Mouse (Mus musculus): ENCODE results near the gene Ablim1. TPM values are rescaled to one million over a fixed set of nuclear protein-coding genes. Genes with fewer than 3 reads are reported as not detected.

Ablim1 gene
- polyA plus RNA-seq, 1 experiment from 2014 or later, result 37.9 TPM

- Histone ChIP-seq H3K9me3 (no peaks in the 10 kb centered on the region), H3K4me1 (replicated peaks) (no peaks in the 10 kb centered on the region; the same call in 1 of the 2 replicates), H3K4me2 (no peak overlapping the region), H3K27me3 (no peaks in the 10 kb centered on the region), H3K36me3 (no peaks in the 10 kb centered on the region), H3K27ac (no peak overlapping the region), H3K4me3 (no peak overlapping the region), H3K9ac (no peak overlapping the region)
- no peak for ATAC-seq (ENCODE audit: low FRiP score)
- 75% methylated on average over 5 of the region's 5 CpGs for WGBS
Measured at GRCm38 (mm10) chr19:57092958-57093697, 221.6 kb downstream of the Ablim1 start.

DNA sequence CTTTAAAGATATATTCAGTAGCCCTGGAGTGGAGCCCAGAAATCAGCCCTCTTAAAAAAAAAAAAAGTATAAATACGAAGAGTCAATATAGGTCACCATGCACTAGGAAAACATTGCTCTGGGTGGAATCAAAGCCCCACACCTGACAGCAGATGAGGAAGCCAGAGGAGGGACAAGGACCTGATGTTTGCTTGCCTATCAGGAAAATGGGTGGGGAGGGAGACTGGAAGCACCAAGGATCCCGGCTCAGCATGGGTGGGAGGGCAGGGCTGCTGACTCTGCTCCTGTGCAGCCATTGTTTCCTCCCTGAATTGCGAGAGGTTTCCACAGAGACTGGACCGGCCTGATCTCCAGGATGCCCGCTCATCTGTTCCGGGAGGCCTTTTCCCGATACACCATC, 223.4 kb downstream of the Ablim1 start:
- no peaks in the 10 kb centered on the region; the same call in 1 of the 2 replicates for H3K4me1 ChIP-seq (replicated peaks)
- no peak overlapping the region for H3K4me2 ChIP-seq
- H3K27ac ChIP-seq, result no peak overlapping the region
- 69% methylated on average over 7 of the region's 7 CpGs for WGBS
- ATAC-seq (ENCODE audit: low FRiP score), result no peak
- H3K9ac ChIP-seq, result no peak overlapping the region
- H3K4me3 ChIP-seq, result no peak overlapping the region
- H3K27me3 ChIP-seq, result no peaks in the 10 kb centered on the region
- H3K9me3 ChIP-seq, result no peaks in the 10 kb centered on the region
- H3K36me3 ChIP-seq, result peaks cover under 1% of the 10 kb centered on the region

DNA sequence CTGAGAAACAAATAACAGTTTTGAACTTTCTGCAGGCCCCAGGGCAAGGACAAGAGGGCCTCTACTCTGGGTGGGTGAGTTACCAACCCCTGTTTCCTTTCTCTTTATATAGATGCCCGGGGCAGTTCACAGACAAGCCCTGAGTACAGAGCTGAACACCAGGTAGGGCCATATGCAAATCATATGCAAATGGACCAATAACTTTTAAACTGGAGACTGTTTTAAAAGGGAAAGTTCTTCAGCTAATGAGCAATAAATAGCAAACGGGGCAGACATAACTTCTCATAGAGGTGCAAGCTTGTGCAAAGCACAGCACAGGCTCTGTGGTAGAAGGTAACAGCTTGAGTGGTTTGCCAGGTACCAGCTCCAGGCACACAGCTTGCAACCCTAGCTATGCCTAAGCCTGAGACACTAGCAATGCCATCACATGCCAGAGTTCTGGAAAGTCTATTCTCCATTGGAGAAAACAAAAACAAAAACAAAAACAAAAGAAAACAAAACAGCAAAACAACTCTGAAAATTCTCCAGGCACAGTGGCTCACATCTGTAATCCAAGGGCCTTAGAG, 225.8 kb downstream of the Ablim1 start:
- no peak overlapping the region for H3K9ac ChIP-seq
- ATAC-seq (ENCODE audit: low FRiP score), result no peak
- H3K36me3 ChIP-seq, result peaks cover 5% of the 10 kb centered on the region
- H3K4me2 ChIP-seq, result no peak overlapping the region
- no peaks in the 10 kb centered on the region; the same call in 1 of the 2 replicates for H3K4me1 ChIP-seq (replicated peaks)
- no peak overlapping the region for H3K27ac ChIP-seq
- WGBS, result 83% methylated on average over 2 of the region's 2 CpGs
- peaks cover 3% of the 10 kb centered on the region; the same call in 1 of the 2 replicates for H3K9me3 ChIP-seq
- H3K27me3 ChIP-seq, result no peaks in the 10 kb centered on the region
- H3K4me3 ChIP-seq, result no peak overlapping the region

GRCm38 (mm10) chr19:57084520-57085166, 230.1 kb downstream of the Ablim1 start:
- no peaks in the 10 kb centered on the region for H3K27me3 ChIP-seq
- H3K9me3 ChIP-seq, result peaks cover 3% of the 10 kb centered on the region; the same call in 1 of the 2 replicates
- ATAC-seq (ENCODE audit: low FRiP score), result no peak
- H3K36me3 ChIP-seq, result peaks cover 5% of the 10 kb centered on the region
- H3K4me3 ChIP-seq, result no peak overlapping the region
- no peak overlapping the region for H3K4me2 ChIP-seq
- WGBS, result 92% methylated on average over 5 of the region's 5 CpGs
- no peak overlapping the region for H3K9ac ChIP-seq
- peaks cover 10% of the 10 kb centered on the region for H3K4me1 ChIP-seq (replicated peaks)
- H3K27ac ChIP-seq, result no peak overlapping the region

DNA sequence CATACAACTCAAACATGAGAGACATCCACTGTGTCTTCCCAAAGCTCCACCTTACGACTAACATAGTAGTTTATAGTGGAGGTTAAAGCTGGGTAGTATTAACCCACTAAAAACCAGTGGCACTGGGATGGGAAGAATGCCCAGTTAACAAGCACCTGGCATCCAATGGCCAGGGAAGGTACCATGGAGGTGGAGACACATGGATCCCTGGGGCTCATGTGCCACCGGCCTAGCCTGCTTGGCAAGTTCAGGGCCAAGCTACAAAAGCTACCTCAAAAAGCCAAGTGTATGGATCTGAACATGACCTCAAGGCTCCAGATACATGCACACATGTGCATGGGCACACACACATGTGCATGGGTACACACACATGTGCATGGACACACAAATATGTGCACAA, 230.8 kb downstream of the Ablim1 start:
- 100% methylated on average over 2 of the region's 2 CpGs for WGBS
- peaks cover 5% of the 10 kb centered on the region for H3K36me3 ChIP-seq
- no peak overlapping the region for H3K4me2 ChIP-seq
- no peak for ATAC-seq (ENCODE audit: low FRiP score)
- peaks cover 3% of the 10 kb centered on the region; the same call in 1 of the 2 replicates for H3K9me3 ChIP-seq
- H3K4me3 ChIP-seq, result no peak overlapping the region
- H3K27ac ChIP-seq, result no peak overlapping the region
- H3K27me3 ChIP-seq, result no peaks in the 10 kb centered on the region
- peaks cover 16% of the 10 kb centered on the region for H3K4me1 ChIP-seq (replicated peaks)
- H3K9ac ChIP-seq, result no peak overlapping the region

DNA sequence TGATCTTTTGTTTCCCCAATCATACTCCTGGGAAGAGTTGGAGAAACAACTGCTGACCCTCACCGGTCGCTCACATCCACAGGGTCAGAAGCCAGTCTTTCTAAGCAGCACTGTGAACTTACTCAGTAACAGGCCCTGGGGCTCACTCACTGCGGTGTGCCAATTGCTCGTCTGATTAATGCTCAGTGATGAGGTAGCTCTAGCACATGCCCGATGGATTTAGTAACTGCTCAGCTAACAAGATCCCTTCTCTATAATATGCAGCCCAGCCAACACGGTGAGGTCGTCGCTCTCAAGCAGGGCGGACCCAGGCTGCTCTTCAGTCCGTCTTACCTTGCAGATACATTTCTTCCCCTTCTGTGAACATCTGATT, 231.6 kb downstream of the Ablim1 start:
- H3K4me3 ChIP-seq, result no peak overlapping the region
- WGBS, result 76% methylated on average over 10 of the region's 10 CpGs
- no peak for ATAC-seq (ENCODE audit: low FRiP score)
- no peak overlapping the region for H3K4me2 ChIP-seq
- H3K9me3 ChIP-seq, result peaks cover 3% of the 10 kb centered on the region; the same call in 1 of the 2 replicates
- peaks cover 23% of the 10 kb centered on the region for H3K4me1 ChIP-seq (replicated peaks)
- H3K27me3 ChIP-seq, result no peaks in the 10 kb centered on the region
- peaks cover 5% of the 10 kb centered on the region for H3K36me3 ChIP-seq
- H3K27ac ChIP-seq, result no peak overlapping the region
- H3K9ac ChIP-seq, result no peak overlapping the region

DNA sequence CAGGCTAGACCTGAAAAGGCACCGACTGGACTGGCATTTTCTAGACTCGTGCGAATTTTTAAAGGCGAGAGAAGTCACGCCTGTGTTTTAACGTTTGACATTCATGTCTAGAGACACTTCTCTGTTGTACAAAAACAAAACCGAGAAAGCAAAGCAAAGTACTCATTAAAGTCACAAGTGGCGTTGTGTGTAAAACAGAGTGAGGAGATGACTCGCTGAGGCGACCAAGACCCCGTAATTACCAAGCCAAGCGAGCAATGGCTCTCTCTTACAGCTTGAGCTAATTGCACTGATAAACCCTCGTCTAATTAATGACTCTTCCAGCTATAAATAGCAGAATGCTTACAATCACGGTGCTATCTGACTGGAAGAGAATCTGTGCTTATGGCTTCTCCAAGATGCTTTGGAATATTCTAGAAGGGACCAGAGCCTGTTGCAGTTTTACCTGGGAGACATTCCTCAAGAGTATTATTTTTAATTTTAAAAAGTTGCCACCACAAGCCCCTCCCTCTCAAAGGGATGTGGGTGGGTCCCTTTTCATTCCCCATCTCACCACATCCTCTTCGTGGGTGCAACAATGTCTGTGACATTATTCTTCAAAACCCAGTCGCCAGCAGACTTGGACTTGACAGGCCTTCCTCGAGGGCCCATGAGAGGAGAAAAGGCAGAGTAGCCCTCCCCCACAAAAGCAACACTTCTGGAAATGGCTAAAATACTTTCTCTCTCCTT, 232.1 kb downstream of the Ablim1 start:
- H3K36me3 ChIP-seq, result peaks cover 5% of the 10 kb centered on the region

DNA sequence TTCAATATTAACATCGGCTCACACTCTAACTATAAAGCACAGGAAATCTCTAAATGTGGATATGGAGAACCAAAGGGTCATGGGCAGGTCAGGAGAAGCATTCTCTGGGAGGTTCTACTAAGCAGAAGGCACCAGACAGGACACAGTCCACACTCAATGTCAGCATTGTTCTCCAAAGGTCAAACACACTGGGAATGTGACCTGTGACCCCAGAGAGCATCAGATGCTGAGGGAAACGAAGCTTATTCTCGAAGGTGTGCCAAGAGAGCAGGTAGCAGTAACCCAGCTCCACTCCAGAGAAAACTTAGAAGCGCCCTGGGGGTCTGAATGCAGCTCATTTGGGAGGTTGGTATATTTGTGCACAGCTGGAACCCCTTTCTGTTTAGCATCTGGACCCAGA, 233.2 kb downstream of the Ablim1 start:
- Histone ChIP-seq H3K4me2 (no peak overlapping the region), H3K27ac (no peak overlapping the region), H3K9me3 (peaks cover 3% of the 10 kb centered on the region; the same call in 1 of the 2 replicates), H3K4me1 (replicated peaks) (peaks cover 39% of the 10 kb centered on the region), H3K36me3 (peaks cover 5% of the 10 kb centered on the region), H3K27me3 (no peaks in the 10 kb centered on the region), H3K4me3 (no peak overlapping the region), H3K9ac (no peak overlapping the region)
- WGBS, result 47% methylated on average over 4 of the region's 4 CpGs
- no peak for ATAC-seq (ENCODE audit: low FRiP score)

More for the DNA sequence above, 232.1 kb downstream of the Ablim1 start:
- no peaks in the 10 kb centered on the region for H3K27me3 ChIP-seq
- 78% methylated on average over 17 of the region's 17 CpGs for WGBS
- no peak overlapping the region for H3K27ac ChIP-seq
- H3K9ac ChIP-seq, result no peak overlapping the region
- no peak overlapping the region for H3K4me3 ChIP-seq
- peaks cover 3% of the 10 kb centered on the region; the same call in 1 of the 2 replicates for H3K9me3 ChIP-seq
- H3K4me2 ChIP-seq, result no peak overlapping the region
- H3K4me1 ChIP-seq (replicated peaks), result peaks cover 29% of the 10 kb centered on the region
- ATAC-seq (ENCODE audit: low FRiP score), result no peak

DNA sequence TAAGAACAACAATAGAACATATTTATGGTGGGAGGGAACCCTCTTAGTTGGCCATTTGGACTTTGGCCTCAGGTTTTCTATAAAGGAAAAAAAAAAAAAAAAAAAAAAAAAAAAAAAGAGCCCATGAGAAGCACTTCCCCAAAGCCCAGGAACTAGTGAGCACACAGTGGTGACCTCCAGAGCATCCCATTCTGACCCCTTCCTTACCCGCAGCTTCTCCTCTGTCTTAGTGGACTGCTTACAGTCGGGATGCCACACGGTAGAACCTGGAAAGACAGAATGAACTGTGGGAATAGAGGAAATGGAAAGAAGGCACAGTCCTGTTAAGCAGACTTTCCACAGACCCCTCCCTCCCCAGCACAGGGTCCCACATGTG, 235.1 kb downstream of the Ablim1 start:
- Histone ChIP-seq H3K4me1 (replicated peaks) (peaks cover 50% of the 10 kb centered on the region), H3K9ac (no peak overlapping the region), H3K27me3 (no peaks in the 10 kb centered on the region), H3K36me3 (no peaks in the 10 kb centered on the region), H3K9me3 (no peaks in the 10 kb centered on the region), H3K4me3 (no peak overlapping the region), H3K27ac (no peak overlapping the region), H3K4me2 (no peak overlapping the region)
- 91% methylated on average over 3 of the region's 3 CpGs for WGBS
- ATAC-seq (ENCODE audit: low FRiP score), result no peak

DNA sequence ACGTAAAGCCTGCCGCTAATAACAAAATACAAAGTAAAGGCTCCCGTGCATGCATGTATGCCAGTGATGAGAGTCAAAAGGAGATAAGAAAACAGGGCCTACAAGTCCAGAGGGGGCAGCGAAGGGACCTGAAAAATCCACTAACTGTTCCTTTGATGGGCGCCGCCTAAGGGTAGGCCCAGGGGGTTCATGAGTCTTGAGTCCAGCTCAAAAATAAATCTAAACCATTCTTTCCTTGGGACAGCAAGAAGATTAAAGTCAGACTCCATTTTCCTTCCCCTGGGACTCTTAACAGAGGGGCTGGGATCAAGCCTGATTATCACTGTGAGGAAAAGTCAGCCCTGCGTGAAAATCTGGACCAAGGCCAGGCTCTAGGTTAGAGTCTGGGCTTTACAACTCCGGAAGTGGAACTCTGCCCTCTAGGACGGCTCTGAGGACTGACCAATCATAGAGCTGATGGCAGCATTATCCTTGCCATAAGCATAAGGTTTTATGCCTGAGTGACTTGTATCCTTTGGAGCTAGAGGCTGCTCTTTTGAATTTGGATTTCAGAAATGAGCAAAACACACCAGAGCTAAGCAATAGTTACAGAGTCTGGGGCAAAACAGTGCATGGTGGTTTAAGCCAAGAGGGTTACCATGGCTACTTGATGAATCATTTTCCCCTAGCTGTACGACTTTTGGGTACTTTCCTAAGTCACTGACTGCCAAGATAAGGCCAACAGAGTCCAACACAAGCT, 235.7 kb downstream of the Ablim1 start:
- WGBS, result 53% methylated on average over 10 of the region's 10 CpGs
- no peaks in the 10 kb centered on the region for H3K27me3 ChIP-seq
- H3K4me1 ChIP-seq (replicated peaks), result peaks cover 50% of the 10 kb centered on the region
- H3K36me3 ChIP-seq, result no peaks in the 10 kb centered on the region
- peak overlapping the region; percentile 79 for H3K27ac ChIP-seq
- no peak overlapping the region for H3K4me2 ChIP-seq
- peak; percentile 46 for ATAC-seq (ENCODE audit: low FRiP score)
- H3K9ac ChIP-seq, result no peak overlapping the region
- no peaks in the 10 kb centered on the region for H3K9me3 ChIP-seq
- no peak overlapping the region for H3K4me3 ChIP-seq

DNA sequence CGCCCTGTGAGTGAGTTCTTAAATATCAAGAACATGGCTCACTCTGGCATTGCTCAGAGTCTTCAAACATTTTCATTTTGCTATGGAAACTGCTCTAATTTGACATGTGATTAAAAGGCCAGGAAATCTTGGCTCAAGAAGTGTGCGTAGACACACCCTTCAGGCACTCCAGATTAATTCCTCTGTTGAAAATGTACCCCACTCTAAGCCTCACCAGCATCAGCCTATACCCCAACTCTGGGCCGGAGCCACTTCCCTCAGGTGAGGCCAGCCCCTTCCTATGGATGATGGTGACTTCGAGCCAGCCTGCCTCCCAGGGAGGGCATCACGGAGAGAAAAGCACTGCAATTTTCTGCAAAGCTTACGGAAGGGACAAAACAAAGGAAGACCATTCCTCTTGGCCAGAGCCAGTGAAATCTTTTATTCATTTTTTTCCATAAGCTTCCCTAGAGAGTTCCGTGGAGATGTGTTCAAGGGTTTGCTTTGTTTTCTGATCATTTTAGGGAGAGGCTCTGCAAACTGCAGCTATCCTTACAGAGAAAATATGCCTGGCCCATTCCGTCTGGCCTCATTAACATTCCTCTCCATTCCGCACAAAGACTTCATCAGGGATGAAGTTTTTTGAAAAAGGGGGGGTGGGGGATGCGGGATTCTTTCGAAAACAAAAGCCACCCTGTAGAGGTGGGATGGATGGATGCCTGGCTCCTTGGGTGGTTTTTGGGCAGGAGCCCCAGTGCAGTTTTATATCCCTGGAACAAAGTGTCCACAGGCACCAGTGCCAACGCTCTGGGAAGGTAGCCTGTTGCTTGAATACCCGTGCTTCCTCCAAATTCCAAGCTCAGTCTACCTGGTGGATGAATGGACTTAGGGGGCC, 236.7 kb downstream of the Ablim1 start:
- Histone ChIP-seq H3K9ac (no peak overlapping the region), H3K9me3 (no peaks in the 10 kb centered on the region), H3K36me3 (no peaks in the 10 kb centered on the region), H3K4me3 (no peak overlapping the region), H3K4me2 (no peak overlapping the region), H3K27ac (peak overlapping the region; percentile 79), H3K4me1 (replicated peaks) (peaks cover 47% of the 10 kb centered on the region), H3K27me3 (no peaks in the 10 kb centered on the region)
- peak; percentile 58 for ATAC-seq (ENCODE audit: low FRiP score)
- WGBS, result 27% methylated on average over 13 of the region's 13 CpGs

Data from hindbrain, embryonic 13.5 days (tissue).